Mouse (Mus musculus): ENCODE measurements at regions not wholly inside any gene's neighbourhood (a gene's known extent, or its start where the extent isn't known, plus 50 kb on each side); places are given as distances from the start of the nearest gene placed in this dataset.

- no peak for DNase-seq (ENCODE audit: low read depth, low spot score)
Observed at GRCm38 (mm10) chr14:91262562-91262961, 2627.9 kb downstream of the Pcdh9 start.

- peak; percentile 83 for DNase-seq (ENCODE audit: low read depth, low spot score)
Observed at GRCm38 (mm10) chr14:91230855-91231254, 2659.6 kb downstream of the Pcdh9 start.
